Mouse (Mus musculus) limb, embryonic 14.5 days (tissue): ENCODE results near the gene Rab6a. TPM values are rescaled to one million over a fixed set of nuclear protein-coding genes. Genes with fewer than 3 reads are reported as not detected.

ENCODE experiments used
- ATAC-seq: fragments of 200-750 bp; cut with Nextera tagmentation; 2 replicates; pipeline ENCODE4 v1.8.0; 2017; ENCODE audit warnings: low read depth, moderate number of reproducible peaks, moderate TSS enrichment; ENCODE audit not compliant: low FRiP score
- DNase-seq: peaks from one replicate; pipeline ENCODE4 v3.0.0-alpha.2; 2015; ENCODE audit warnings: low spot score
- H3K27ac ChIP-seq: fragments of 300-500 bp; sonication (generic); replicated peaks from 2 replicates; pipeline ENCODE4 v1.5.1; 2014; ENCODE audit warnings: low read depth, mild to moderate bottlenecking, low read length, moderate library complexity, mixed read lengths
- H3K27me3 ChIP-seq: fragments of 300-500 bp; sonication (generic); 2 replicates; pipeline ENCODE4 v1.6.1; 2014; ENCODE audit warnings: low read length, mixed read lengths; ENCODE audit not compliant: control insufficient read depth, insufficient read depth
- H3K36me3 ChIP-seq: fragments of 300-500 bp; sonication (generic); 2 replicates; pipeline ENCODE4 v1.6.1; 2014; ENCODE audit warnings: mild to moderate bottlenecking, low read length, moderate library complexity, mixed read lengths; ENCODE audit not compliant: control insufficient read depth, insufficient read depth
- H3K4me1 ChIP-seq: fragments of 300-500 bp; sonication (generic); 2 replicates; pipeline ENCODE4 v1.6.1; 2014; ENCODE audit warnings: antibody characterized with exemption, low read length, mixed read lengths; ENCODE audit not compliant: control insufficient read depth, insufficient read depth
- H3K4me2 ChIP-seq: fragments of 300-500 bp; sonication (generic); replicated peaks from 2 replicates; pipeline ENCODE4 v1.6.1; 2014; ENCODE audit warnings: low read depth, mild to moderate bottlenecking, low read length, moderate library complexity; ENCODE audit not compliant: severe bottlenecking
- H3K4me3 ChIP-seq: fragments of 300-500 bp; sonication (generic); replicated peaks from 2 replicates; pipeline ENCODE4 v1.5.1; 2014; ENCODE audit warnings: low read length
- H3K9ac ChIP-seq: fragments of 300-500 bp; sonication (generic); 2 replicates; pipeline ENCODE4 v1.6.1; 2014; ENCODE audit warnings: mild to moderate bottlenecking, low read depth, low read length, moderate library complexity; ENCODE audit not compliant: severe bottlenecking
- H3K9me3 ChIP-seq: fragments of 300-500 bp; sonication (generic); 2 replicates; pipeline ENCODE4 v1.6.1; 2016; ENCODE audit warnings: low read length; ENCODE audit not compliant: control insufficient read depth
- POLR2A ChIP-seq: fragments of 200-500 bp; IDR thresholded peaks from 2 replicates; pipeline ENCODE4 v1.8.0; 2012; ENCODE audit warnings: inconsistent platforms, mild to moderate bottlenecking, moderate library complexity, borderline replicate concordance; ENCODE audit not compliant: insufficient read depth, insufficient read length; ENCODE audit errors: extremely low read depth
- WGBS: fragments of 180-500 bp; shearing (Covaris S2); extraction: QIAGEN DNeasy Blood & Tissue Kit; methylation state at CpG from one replicate; pipeline ENCODE4 v1.1.7; 2014; 5-methylcytosine and 5-hydroxymethylcytosine counted together
- polyA plus RNA-seq, 2 experiments: library from polyadenylated mRNA; depleted of rRNA in 1 of 2; stranded (reverse) in 1 of 2; unstranded in 1 of 2; fragments of >200 nt; fragmentation: Nextera tagmentation in 1 of 2; extraction: Ambion mirVana in 1 of 2; gene quantifications; 2 replicates each; pipeline versions ENCODE4 v1.2.1 to v1.2.3; 2012 to 2014

Gene Rab6a
- polyA plus RNA-seq, 2 experiments, result 76.7 to 113 TPM

- Histone ChIP-seq H3K36me3 (no peaks in the 10 kb centered on the region), H3K27me3 (no peaks in the 10 kb centered on the region), H3K9ac (no peak overlapping the region), H3K27ac (no peak overlapping the region), H3K4me2 (no peak overlapping the region), H3K9me3 (no peaks in the 10 kb centered on the region), H3K4me1 (no peaks in the 10 kb centered on the region), H3K4me3 (no peak overlapping the region)
- no peak for DNase-seq
- ATAC-seq, result no peak
- 81% methylated on average over 5 of the region's 5 CpGs for WGBS
- TF ChIP-seq POLR2A, result no peak
Measured at GRCm38 (mm10) chr7:100670646-100671045, 63.4 kb downstream of the Rab6a start.

DNA sequence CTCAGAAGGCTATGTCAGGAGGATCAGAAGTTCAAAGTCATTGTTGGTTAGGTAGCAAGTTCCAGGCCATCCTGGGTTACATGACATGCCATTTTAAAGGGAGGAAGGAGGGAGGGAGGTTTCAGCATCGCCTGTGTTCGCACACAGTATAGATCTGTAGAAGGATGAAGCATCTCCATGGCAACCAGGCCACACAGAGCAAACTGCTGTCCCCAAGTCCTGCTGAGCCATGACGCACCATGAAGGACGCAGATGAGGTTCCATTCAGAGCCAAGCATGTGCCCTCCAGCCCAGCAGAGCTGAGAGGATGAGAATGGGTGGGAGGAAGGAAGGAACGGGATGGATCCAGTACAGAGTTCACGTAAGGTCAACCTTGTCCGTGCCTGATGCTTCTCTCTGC, 66.2 kb downstream of the Rab6a start:
- H3K9me3 ChIP-seq, result no peaks in the 10 kb centered on the region
- H3K4me3 ChIP-seq, result no peak overlapping the region
- WGBS, result 82% methylated on average over 7 of the region's 7 CpGs
- no peak overlapping the region for H3K9ac ChIP-seq
- DNase-seq, result no peak
- no peaks in the 10 kb centered on the region for H3K4me1 ChIP-seq
- no peak for ATAC-seq
- no peak for TF ChIP-seq POLR2A
- H3K27me3 ChIP-seq, result no peaks in the 10 kb centered on the region
- H3K36me3 ChIP-seq, result no peaks in the 10 kb centered on the region
- no peak overlapping the region for H3K27ac ChIP-seq
- H3K4me2 ChIP-seq, result no peak overlapping the region

DNA sequence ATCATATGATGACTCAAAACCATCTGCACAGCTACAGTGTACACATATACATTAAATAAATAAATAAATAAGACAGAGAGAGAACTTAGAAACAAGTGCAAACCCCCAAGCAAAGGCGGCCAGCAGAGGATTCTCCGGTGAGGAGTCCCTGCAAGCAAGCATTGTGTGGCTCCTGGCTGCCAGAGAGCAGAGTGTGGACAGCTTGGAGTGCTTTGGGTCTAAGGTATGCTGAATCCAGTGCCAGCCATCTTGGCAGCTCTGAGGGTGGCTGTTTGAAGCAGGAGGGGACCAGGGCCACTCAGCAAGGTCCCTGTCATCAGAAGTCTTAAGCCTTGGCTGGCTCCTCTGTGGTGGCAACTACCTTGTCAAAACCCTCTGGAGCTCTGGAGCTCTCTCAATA, 67.7 kb downstream of the Rab6a start:
- H3K36me3 ChIP-seq, result no peaks in the 10 kb centered on the region
- TF ChIP-seq POLR2A, result no peak
- ATAC-seq, result no peak
- H3K4me3 ChIP-seq, result no peak overlapping the region
- DNase-seq, result no peak
- H3K4me1 ChIP-seq, result peaks cover 9% of the 10 kb centered on the region; the same call in 1 of the 2 replicates
- H3K27ac ChIP-seq, result no peak overlapping the region
- H3K27me3 ChIP-seq, result no peaks in the 10 kb centered on the region
- H3K9me3 ChIP-seq, result no peaks in the 10 kb centered on the region
- H3K9ac ChIP-seq, result no peak overlapping the region
- 84% methylated on average over 2 of the region's 2 CpGs for WGBS
- no peak overlapping the region for H3K4me2 ChIP-seq

DNA sequence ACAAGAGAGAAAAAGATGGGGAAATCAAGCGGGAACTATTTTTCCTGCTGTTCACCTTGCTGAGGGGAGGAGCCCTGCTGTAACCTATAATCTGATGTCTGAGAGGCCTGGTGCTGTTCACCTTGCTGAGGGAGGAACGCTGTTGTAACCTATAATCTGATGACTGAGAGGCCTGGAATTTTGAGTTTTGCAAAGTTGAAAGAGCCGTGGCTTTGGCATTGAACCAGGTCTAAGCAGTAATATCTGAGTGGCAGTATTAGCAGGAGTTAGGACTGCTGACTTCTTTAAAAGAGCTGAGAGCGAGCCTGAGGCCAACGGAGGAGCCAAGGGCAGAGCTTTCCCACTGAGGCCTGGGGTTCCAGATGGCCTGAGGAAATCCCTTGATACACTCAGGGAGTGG, 70.8 kb downstream of the Rab6a start:
- Histone ChIP-seq H3K4me3 (no peak overlapping the region), H3K4me1 (peaks cover 9% of the 10 kb centered on the region; the same call in 1 of the 2 replicates), H3K36me3 (no peaks in the 10 kb centered on the region), H3K4me2 (no peak overlapping the region), H3K27me3 (no peaks in the 10 kb centered on the region), H3K9me3 (no peaks in the 10 kb centered on the region), H3K9ac (no peak overlapping the region), H3K27ac (no peak overlapping the region)
- 64% methylated on average over 5 of the region's 5 CpGs for WGBS
- no peak for TF ChIP-seq POLR2A
- DNase-seq (no peak), ATAC-seq (no peak)

DNA sequence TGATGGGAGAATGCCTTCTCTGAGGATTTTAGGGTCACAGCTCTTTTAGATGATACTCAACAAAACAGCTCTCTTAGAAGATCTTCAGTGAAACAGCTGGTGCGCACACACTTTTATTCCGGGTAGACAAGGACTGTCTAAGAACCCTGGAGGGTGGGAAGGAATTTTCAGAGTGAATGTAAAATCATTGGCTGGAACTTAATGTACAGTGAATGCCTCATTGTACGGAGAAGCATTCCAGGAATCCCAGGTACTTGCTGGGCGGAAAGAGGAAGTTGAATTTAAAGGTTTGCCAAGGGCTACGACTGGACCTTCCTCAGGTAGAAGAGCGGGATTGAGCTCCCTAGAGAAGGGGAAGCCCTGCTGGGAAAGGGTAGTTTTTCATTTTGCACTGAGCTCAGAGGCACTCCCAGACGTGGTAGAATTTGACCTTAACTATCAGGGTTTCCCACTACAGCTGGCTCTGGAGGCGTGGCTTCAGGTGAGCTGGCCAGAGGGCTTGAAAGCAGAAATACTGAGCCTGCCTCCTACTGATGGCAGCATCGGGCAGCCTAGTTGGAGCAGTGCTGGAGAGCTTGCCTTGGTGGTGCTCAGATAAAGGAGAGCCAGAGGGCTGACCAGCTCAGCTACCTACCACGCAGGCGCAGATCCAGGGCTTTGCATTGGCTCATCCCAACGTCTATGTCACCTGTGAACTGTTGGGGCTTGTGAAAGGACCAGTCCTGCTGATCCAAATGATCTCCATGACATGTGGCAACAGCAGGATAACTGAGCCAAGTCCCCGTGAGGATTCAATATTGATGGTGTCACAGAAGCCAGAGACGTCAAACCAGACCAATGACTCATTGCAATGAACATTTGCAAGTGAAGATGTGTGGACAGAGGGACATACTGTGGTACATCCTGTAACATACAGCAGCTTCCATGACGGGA, 72.0 kb downstream of the Rab6a start:
- ATAC-seq (no peak), DNase-seq (no peak)
- no peak for TF ChIP-seq POLR2A
- Histone ChIP-seq H3K27me3 (no peaks in the 10 kb centered on the region), H3K36me3 (no peaks in the 10 kb centered on the region), H3K4me1 (peaks cover 9% of the 10 kb centered on the region; the same call in 1 of the 2 replicates), H3K27ac (no peak overlapping the region), H3K4me2 (0 out of 2 replicates have a peak overlapping the region, but pooled peaks have one; percentile 16), H3K9ac (no peak overlapping the region), H3K9me3 (no peaks in the 10 kb centered on the region), H3K4me3 (no peak overlapping the region)
- 57% methylated on average over 15 of the region's 15 CpGs for WGBS
